Mouse (Mus musculus) lung, embryonic 14.5 days (tissue): Measurements from ENCODE around the gene F3. TPM values are rescaled to one million over a fixed set of nuclear protein-coding genes. Genes with fewer than 3 reads are reported as not detected.

Experiments used
- ATAC-seq: fragments of 200-750 bp; cut with Nextera tagmentation; 2 replicates; pipeline ENCODE4 v1.8.0; 2017; ENCODE audit warnings: mild to moderate bottlenecking, moderate TSS enrichment, moderate library complexity; ENCODE audit not compliant: insufficient read depth
- DNase-seq: peaks from one replicate; pipeline ENCODE4 v3.0.0-alpha.2; 2015
- H3K27ac ChIP-seq: fragments of 300-500 bp; sonication (generic); 2 replicates; pipeline ENCODE4 v1.5.1; 2014; ENCODE audit warnings: low read depth, mild to moderate bottlenecking, moderate library complexity
- H3K27me3 ChIP-seq: fragments of 300-500 bp; sonication (generic); 2 replicates; pipeline ENCODE4 v1.6.1; 2014; ENCODE audit warnings: low read length, control low read depth; ENCODE audit not compliant: insufficient read depth
- H3K36me3 ChIP-seq: fragments of 300-500 bp; sonication (generic); 2 replicates; pipeline ENCODE4 v1.6.1; 2014; ENCODE audit warnings: control low read depth; ENCODE audit not compliant: insufficient read depth
- H3K4me1 ChIP-seq: fragments of 300-500 bp; sonication (generic); 2 replicates; pipeline ENCODE4 v1.6.1; 2014; ENCODE audit warnings: antibody characterized with exemption, control low read depth; ENCODE audit not compliant: insufficient read depth
- H3K4me2 ChIP-seq: fragments of 300-500 bp; sonication (generic); 2 replicates; pipeline ENCODE4 v1.6.1; 2014; ENCODE audit warnings: mild to moderate bottlenecking
- H3K4me3 ChIP-seq: fragments of 300-500 bp; sonication (generic); 2 replicates; pipeline ENCODE4 v1.5.1; 2014; ENCODE audit warnings: low read depth, low read length
- H3K9ac ChIP-seq: fragments of 300-500 bp; sonication (generic); 2 replicates; pipeline ENCODE4 v1.6.1; 2014
- H3K9me3 ChIP-seq: fragments of 300-500 bp; sonication (generic); 2 replicates; pipeline ENCODE4 v1.6.1; 2016; ENCODE audit warnings: low read depth, low read length, control low read depth
- CTCF ChIP-seq: IDR thresholded peaks from 2 replicates; pipeline ENCODE4 v1.5.1; 2016; ENCODE audit warnings: antibody characterized with exemption, low read depth
- WGBS: fragments of 180-500 bp; shearing (Covaris S2); extraction: QIAGEN DNeasy Blood & Tissue Kit; methylation state at CpG from one replicate; pipeline ENCODE4 v1.1.7; 2014; 5-methylcytosine and 5-hydroxymethylcytosine counted together
- polyA plus RNA-seq: library from polyadenylated mRNA; unstranded; fragments of >200 nt; fragmentation: Nextera tagmentation; extraction: Ambion mirVana; gene quantifications from 2 replicates; pipeline ENCODE4 v1.2.1, GENCODE M21; 2014

F3 gene
- 16.1 and 19.1 TPM in 2 replicates for polyA plus RNA-seq

DNA sequence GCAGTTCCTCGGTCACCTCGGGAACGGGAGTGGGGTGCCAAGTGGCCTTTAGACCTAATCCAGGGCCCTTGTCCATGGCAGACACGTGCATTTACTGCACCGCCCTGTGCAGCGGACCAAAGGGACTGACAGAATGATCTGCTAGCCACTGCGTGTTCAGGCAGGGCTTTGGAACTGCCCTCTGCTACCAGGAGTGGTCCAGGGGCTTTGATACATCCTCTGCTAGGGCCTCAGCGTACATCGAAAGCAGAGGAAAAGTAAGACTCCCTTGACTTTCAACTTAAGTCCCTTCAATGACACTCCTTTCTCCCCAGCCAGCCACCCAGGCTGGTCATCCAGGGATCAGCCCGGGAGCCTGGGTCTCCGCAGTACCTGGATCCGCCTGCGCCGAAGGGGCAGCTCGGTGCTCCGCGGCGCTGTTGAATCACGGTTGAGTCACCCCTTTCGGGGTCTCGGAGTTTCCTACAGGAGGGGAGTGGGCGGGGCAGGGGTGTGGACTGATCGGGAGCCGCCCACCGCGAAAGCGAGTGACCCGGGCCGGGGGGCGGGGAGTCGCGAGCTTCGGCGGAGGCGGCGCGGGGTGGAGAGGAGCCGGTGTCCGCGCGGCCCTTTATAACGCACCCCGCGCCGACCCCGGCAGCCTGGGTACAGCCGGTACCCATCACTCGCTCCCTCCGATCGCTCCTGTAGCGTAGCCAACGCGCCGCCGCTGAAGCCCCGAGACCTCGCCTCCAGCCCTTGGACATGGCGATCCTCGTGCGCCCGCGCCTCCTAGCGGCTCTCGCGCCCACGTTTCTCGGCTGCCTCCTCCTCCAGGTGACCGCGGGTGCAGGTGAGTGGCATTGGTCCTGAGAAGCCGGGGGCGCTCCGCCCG is at the start of gene F3:
TSS of gene F3 (plus strand) at position 567 of the 874 bp plus-strand sequence.
- no peaks in the 10 kb centered on the region for H3K9me3 ChIP-seq
- peak within 1 kb of the TSS; percentile 61 for H3K4me3 ChIP-seq
- H3K9ac ChIP-seq: peak within 1 kb of the TSS; percentile 60
- H3K27me3 ChIP-seq: peaks cover 5% of the 10 kb centered on the region; the same call in 1 of the 2 replicates
- DNase-seq (peak; percentile 88), ATAC-seq (peak; percentile 90)
- H3K4me2 ChIP-seq: peak within 1 kb of the TSS; percentile 93
- WGBS: under 1% methylated on average over 72 of the region's 73 CpGs
- H3K4me1 ChIP-seq: peaks cover 3% of the 10 kb centered on the region; the same call in 1 of the 2 replicates
- peak within 1 kb of the TSS; percentile 81 for H3K27ac ChIP-seq
- peak; percentile 87 for TF ChIP-seq CTCF
- no peaks in the 10 kb centered on the region for H3K36me3 ChIP-seq

DNA sequence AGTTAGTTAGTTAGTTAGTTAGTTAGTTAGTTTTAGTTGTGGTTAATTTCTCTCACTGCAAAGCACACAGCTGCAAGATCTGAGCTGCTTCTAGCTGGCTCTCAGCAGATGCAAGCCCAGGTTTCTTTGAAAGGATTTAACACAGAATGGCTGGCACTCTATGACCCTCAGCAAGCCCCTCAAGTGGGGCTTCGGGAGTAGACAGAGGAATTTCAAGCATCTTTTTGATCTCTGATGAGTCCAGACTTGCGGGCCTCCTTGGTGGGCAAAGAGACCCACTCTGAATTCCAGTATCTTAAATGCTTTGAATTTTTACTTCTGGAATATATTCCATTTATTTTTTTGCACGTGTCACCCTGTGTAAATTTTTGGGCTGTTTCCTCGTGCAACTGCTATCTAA is 44.4 kb upstream of the F3 start:
- H3K36me3 ChIP-seq: no peaks in the 10 kb centered on the region
- H3K27me3 ChIP-seq: no peaks in the 10 kb centered on the region
- peak; percentile 79 for ATAC-seq
- H3K9ac ChIP-seq: no peak overlapping the region
- H3K4me2 ChIP-seq: no peak overlapping the region
- H3K27ac ChIP-seq: peak overlapping the region; percentile 64
- peak; percentile 51 for DNase-seq
- H3K4me3 ChIP-seq: no peak overlapping the region
- H3K4me1 ChIP-seq: peaks cover 5% of the 10 kb centered on the region; the same call in 1 of the 2 replicates
- H3K9me3 ChIP-seq: no peaks in the 10 kb centered on the region
- TF ChIP-seq CTCF: no peak
- WGBS: 15% methylated on average over 4 of the region's 4 CpGs

DNA sequence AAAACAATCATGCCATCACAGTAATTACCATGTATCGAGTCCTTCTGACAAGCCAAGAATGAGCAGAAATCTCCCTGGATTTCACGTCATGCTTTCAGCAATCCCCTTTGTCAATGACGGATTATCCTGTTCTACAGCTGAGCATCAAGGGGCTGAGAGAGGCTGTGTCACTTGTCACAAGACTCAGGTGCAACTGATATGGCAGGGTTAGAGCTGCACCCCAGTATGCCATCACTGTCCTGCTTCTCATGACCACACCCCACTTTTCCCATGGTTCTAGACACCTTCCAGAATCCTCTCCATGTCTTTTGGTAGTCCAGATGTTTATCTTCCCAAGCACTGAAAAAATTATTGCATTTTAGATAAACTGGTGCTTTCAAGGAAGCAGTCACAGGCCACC is 43.9 kb upstream of the F3 start:
- Histone ChIP-seq H3K27ac (peak overlapping the region; percentile 63), H3K4me3 (no peak overlapping the region), H3K36me3 (no peaks in the 10 kb centered on the region), H3K4me2 (no peak overlapping the region), H3K9ac (no peak overlapping the region), H3K4me1 (peaks cover 7% of the 10 kb centered on the region; the same call in 1 of the 2 replicates), H3K27me3 (no peaks in the 10 kb centered on the region), H3K9me3 (no peaks in the 10 kb centered on the region)
- WGBS: 34% methylated on average over 3 of the region's 3 CpGs
- DNase-seq (no peak), ATAC-seq (no peak)
- TF ChIP-seq CTCF: no peak

DNA sequence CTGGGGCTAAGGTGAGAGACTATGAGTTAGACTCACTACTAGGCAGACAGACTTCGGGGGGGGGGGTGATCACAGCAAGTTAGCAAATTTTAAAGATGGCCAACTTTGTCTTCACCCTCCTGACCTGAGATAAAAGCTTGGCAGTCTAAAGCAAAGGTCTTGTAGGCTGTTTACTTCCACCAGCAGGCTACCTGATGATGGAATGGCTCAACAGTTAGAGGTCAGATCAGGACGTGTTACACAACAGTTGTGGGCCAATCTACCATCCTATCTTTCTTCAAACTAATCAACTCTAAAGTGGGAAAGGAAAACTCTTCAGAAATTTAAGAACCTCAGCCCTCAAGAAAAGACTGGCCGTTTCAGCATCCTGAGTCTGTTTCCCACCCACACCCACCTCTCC is 43.1 kb upstream of the F3 start:
- no peak for DNase-seq
- no peak overlapping the region for H3K4me2 ChIP-seq
- no peaks in the 10 kb centered on the region for H3K9me3 ChIP-seq
- peaks cover 10% of the 10 kb centered on the region; the same call in 1 of the 2 replicates for H3K4me1 ChIP-seq
- H3K4me3 ChIP-seq: no peak overlapping the region
- H3K9ac ChIP-seq: no peak overlapping the region
- no peaks in the 10 kb centered on the region for H3K36me3 ChIP-seq
- no peak for TF ChIP-seq CTCF
- ATAC-seq: no peak
- no peak overlapping the region; the same call in 1 of the 2 replicates for H3K27ac ChIP-seq
- no peaks in the 10 kb centered on the region for H3K27me3 ChIP-seq
- 25% methylated on average over 3 of the region's 3 CpGs for WGBS

DNA sequence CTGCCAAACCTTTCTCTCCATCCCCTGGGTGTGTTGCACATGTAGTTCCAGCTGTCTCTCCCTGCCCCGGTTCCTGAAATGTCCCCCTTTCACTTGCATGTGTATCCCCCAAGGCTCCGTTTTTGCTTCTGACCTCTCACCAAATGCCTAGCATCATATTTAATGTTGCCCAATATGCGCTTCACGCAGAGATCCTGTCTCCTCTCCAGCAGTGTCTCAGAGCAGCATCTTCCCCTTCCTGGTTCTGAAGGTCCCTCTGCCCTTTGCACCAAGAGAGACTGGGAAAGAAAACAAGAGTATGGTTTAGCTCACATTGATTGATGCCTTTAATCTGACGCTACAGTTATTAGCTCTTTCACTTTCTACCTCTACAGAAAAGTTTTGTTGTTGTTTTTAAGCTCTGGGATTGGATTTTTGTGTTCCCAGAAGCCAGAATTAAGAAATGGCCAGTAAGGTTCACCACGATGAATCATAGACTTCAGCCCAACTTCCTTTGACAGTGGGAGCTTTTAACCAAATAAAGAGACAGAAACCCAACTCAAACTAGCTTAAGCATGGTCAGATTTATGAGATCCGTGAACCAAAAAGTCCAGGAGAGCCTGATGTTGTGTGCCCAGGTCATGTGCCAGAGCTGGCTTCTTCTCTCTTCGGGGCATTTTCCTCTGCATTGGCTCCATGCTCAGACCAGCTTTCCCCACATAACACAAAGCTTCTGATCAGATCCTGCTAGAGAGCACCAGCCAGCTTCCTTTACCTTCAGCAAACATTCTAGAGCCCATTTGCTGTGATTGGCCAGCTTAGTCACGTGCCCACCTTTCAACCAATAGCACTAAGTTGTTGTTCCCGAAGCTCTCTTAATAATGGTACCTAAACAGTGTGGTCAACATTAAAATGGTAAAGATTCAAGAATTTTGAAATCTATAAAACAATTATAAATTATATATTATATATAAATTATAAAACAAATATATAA is 40.6 kb upstream of the F3 start:
- H3K9ac ChIP-seq: no peak overlapping the region
- DNase-seq (no peak), ATAC-seq (no peak)
- no peak overlapping the region for H3K4me2 ChIP-seq
- H3K27ac ChIP-seq: no peak overlapping the region
- peaks cover 10% of the 10 kb centered on the region; the same call in 1 of the 2 replicates for H3K4me1 ChIP-seq
- H3K27me3 ChIP-seq: no peaks in the 10 kb centered on the region
- no peak overlapping the region for H3K4me3 ChIP-seq
- WGBS: 70% methylated on average over 10 of the region's 10 CpGs
- TF ChIP-seq CTCF: no peak
- no peaks in the 10 kb centered on the region for H3K9me3 ChIP-seq
- H3K36me3 ChIP-seq: no peaks in the 10 kb centered on the region

DNA sequence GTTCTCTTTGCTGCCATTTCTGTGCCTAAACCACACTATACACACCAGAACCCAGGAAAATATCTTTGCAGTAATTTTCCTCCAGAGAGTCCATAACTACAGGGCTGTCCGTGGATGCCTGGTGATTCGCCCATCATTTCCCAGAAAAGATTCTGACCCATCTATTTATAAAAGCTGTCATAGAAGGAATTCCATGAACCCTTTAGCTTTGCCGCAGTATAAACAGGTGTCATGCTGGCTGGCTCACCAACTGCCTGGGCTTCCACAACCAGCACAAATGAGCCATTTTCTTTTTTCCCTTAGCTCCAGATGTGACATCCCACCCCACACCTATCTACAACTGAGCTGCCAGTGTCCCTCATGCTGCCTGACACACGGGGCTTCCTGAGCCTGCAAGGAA is 38.8 kb upstream of the F3 start:
- no peak for TF ChIP-seq CTCF
- ATAC-seq: no peak
- no peak overlapping the region for H3K9ac ChIP-seq
- no peak overlapping the region for H3K4me3 ChIP-seq
- no peaks in the 10 kb centered on the region for H3K27me3 ChIP-seq
- no peak overlapping the region for H3K27ac ChIP-seq
- no peak overlapping the region for H3K4me2 ChIP-seq
- H3K4me1 ChIP-seq: peaks cover 10% of the 10 kb centered on the region; the same call in 1 of the 2 replicates
- no peak for DNase-seq
- H3K9me3 ChIP-seq: no peaks in the 10 kb centered on the region
- no peaks in the 10 kb centered on the region for H3K36me3 ChIP-seq
- WGBS: 27% methylated on average over 4 of the region's 4 CpGs
